Mouse (Mus musculus) heart, embryonic 12.5 days (tissue): ENCODE data around the gene Acvr2b. TPM values are rescaled to one million over a fixed set of nuclear protein-coding genes. Genes with fewer than 3 reads are reported as not detected.

ENCODE experiments used
- ATAC-seq: fragments of 200-750 bp; cut with Nextera tagmentation; 2 replicates; pipeline ENCODE4 v1.8.0; 2017; ENCODE audit warnings: moderate TSS enrichment, moderate library complexity; ENCODE audit not compliant: insufficient number of reproducible peaks, low FRiP score
- H3K27ac ChIP-seq: fragments of 300-500 bp; sonication (generic); 2 replicates; pipeline ENCODE4 v1.5.1; 2016; ENCODE audit warnings: mild to moderate bottlenecking, moderate library complexity; ENCODE audit not compliant: poor library complexity, severe bottlenecking
- H3K27me3 ChIP-seq: fragments of 300-500 bp; sonication (generic); replicated peaks from 2 replicates; pipeline ENCODE4 v1.6.1; 2016; ENCODE audit warnings: mild to moderate bottlenecking, moderate library complexity
- H3K36me3 ChIP-seq: fragments of 300-500 bp; sonication (generic); 2 replicates; pipeline ENCODE4 v1.6.1; 2016; ENCODE audit warnings: mild to moderate bottlenecking, moderate library complexity
- H3K4me1 ChIP-seq: fragments of 300-500 bp; sonication (generic); replicated peaks from 2 replicates; pipeline ENCODE4 v1.6.1; 2016; ENCODE audit warnings: mild to moderate bottlenecking
- H3K4me2 ChIP-seq: fragments of 300-500 bp; sonication (generic); 2 replicates; pipeline ENCODE4 v1.6.1; 2016; ENCODE audit warnings: mild to moderate bottlenecking, moderate library complexity
- H3K4me3 ChIP-seq: fragments of 300-500 bp; sonication (generic); 2 replicates; pipeline ENCODE4 v1.5.1; 2016; ENCODE audit warnings: mild to moderate bottlenecking
- H3K9ac ChIP-seq: fragments of 300-500 bp; sonication (generic); 2 replicates; pipeline ENCODE4 v1.6.1; 2016; ENCODE audit warnings: mild to moderate bottlenecking, moderate library complexity
- H3K9me3 ChIP-seq: fragments of 300-500 bp; sonication (generic); replicated peaks from 2 replicates; pipeline ENCODE4 v1.6.1; 2016; ENCODE audit warnings: mild to moderate bottlenecking, moderate library complexity
- WGBS: fragments of 180-500 bp; shearing (Covaris S2); methylation state at CpG from one replicate; pipeline ENCODE4 v1.1.7; 2016; 5-methylcytosine and 5-hydroxymethylcytosine counted together
- polyA plus RNA-seq: library from polyadenylated mRNA; unstranded; fragments of >200 nt; fragmentation: Nextera tagmentation; extraction: Ambion mirVana; gene quantifications from 2 replicates; pipeline ENCODE4 v1.2.1, GENCODE M21; 2016

The Acvr2b gene
- polyA plus RNA-seq, 1 experiment from 2014 or later = 28.9 TPM

DNA sequence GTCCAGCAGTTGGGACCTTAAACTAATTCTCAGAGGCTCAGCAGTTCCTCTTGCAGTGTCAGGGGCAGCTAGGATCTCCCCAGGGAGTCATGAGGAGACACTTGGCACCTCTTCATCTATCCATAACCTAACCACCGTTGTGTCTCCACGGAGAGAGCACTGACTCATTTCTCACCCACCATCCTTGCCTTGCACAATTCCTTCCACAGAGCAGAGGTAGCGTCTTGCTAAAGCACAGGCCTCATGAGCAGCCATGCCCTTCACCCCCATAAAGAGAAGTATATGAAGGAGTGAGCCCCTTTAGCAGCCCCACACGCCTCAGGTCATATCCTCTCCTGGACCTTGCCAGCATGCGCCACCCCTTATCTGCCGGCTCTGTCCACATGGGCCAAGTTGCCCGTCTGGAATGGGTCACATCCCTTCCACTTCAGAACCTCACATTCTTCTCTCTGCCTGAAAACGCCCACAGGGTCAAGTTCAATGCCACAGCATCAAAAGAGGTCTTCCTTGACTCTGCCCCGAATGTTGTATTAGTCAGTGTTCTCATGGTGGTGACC is 71.8 kb downstream of the Acvr2b start:
- Histone ChIP-seq H3K4me2 (no peak overlapping the region), H3K9ac (no peak overlapping the region), H3K9me3 (no peaks in the 10 kb centered on the region), H3K4me1 (peaks cover 80% of the 10 kb centered on the region), H3K27me3 (peaks cover 8% of the 10 kb centered on the region; the same call in 1 of the 2 replicates), H3K27ac (no peak overlapping the region), H3K36me3 (no peaks in the 10 kb centered on the region), H3K4me3 (no peak overlapping the region)
- WGBS = 68% methylated on average over 9 of the region's 9 CpGs
- no peak for ATAC-seq

DNA sequence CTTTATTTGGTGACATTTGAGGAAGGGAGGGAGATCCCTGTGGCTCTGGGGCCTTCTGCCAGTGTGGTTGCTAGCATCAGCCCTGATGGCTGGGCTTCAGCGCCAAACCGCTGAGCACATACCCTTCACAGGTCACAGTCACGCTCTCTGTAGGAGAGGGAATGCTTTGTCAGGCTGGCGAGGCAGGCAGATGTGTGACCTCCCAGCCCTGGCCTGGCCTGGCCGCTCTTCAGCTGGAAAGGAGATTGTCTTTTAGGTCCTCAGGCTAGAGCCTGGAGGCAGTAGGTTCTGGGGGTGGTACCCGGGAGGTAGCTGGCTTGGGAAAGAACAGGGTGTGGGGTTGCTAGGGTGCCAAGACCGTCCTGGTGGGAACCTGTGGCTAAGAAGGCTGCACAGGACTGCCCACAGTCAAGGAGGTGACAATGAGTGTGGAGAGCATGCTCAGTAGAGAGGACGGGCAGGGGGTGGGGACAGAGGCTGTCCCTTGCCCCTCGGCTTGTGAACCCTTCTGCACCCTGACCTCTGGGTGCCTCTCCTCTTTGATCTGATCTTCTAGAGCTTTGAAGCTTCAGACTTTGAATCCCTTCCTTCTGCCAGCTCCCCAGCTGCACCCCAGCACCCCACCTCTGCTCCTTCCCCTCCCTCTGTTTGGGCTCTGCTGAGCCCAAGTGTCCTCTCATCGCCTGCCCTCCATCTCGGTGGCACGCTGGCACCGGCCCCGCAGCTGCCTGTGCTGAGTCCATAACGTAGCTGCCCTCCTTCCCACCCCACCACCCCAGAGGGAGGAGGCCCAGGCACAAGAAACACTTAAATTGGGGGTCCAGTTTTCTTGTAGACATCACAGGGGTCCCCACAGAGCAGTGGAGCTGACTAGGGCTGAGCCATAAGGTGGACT is 73.0 kb downstream of the Acvr2b start:
- H3K27me3 ChIP-seq = peaks cover 8% of the 10 kb centered on the region; the same call in 1 of the 2 replicates
- no peaks in the 10 kb centered on the region for H3K9me3 ChIP-seq
- H3K4me3 ChIP-seq = no peak overlapping the region
- 52% methylated on average over 15 of the region's 15 CpGs for WGBS
- no peaks in the 10 kb centered on the region for H3K36me3 ChIP-seq
- ATAC-seq = no peak
- no peak overlapping the region for H3K4me2 ChIP-seq
- no peak overlapping the region for H3K27ac ChIP-seq
- peaks cover 80% of the 10 kb centered on the region for H3K4me1 ChIP-seq
- H3K9ac ChIP-seq = peak overlapping the region; percentile 4; the same call in 1 of the 2 replicates

DNA sequence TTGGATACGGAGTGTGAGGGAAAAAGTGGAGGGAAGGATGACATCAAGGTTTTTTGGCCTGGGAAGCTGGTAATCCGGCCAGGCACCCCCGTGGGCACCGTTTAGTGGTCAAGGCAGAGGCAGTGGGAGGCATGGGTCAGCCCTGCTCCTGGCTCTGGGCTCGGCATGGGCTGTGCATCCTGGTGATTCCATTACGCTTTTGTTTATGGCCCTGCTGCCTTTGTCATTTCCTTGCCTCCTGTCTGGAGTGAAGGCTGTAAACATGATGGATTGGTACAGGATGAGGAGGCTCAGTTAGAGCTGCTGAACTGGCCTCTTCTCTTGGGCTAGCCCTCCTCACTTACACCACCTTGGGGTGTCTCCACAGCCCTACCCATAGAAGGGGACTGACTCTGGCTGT is 75.8 kb downstream of the Acvr2b start:
- Histone ChIP-seq H3K4me3 (no peak overlapping the region), H3K36me3 (no peaks in the 10 kb centered on the region), H3K27ac (no peak overlapping the region), H3K27me3 (peaks cover 8% of the 10 kb centered on the region; the same call in 1 of the 2 replicates), H3K9me3 (no peaks in the 10 kb centered on the region), H3K4me2 (no peak overlapping the region), H3K9ac (no peak overlapping the region), H3K4me1 (peaks cover 56% of the 10 kb centered on the region)
- 45% methylated on average over 6 of the region's 6 CpGs for WGBS
- ATAC-seq = no peak

DNA sequence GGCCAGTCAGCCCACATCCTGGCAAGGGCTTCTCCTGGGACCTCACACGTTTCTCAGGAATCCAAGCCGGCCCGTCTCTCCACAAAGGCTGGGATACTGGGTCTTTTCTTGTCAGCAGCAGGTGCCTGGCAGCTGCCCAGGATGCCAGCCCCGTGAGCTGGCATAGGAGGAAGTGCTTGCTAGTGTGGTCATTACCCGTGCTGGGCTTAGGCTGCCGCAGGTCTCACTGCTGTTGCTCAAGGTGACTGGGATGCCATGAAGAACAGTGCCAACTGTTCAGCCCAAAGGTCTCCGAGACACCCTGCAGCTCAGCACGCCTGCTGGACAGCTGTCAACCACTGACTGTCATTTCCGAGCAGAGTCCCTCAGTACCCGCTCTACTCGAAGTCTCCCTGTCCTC is 76.4 kb downstream of the Acvr2b start:
- H3K4me3 ChIP-seq = no peak overlapping the region
- peaks cover 8% of the 10 kb centered on the region; the same call in 1 of the 2 replicates for H3K27me3 ChIP-seq
- 77% methylated on average over 11 of the region's 11 CpGs for WGBS
- no peaks in the 10 kb centered on the region for H3K9me3 ChIP-seq
- no peak overlapping the region for H3K27ac ChIP-seq
- H3K9ac ChIP-seq = no peak overlapping the region
- H3K4me1 ChIP-seq = peaks cover 50% of the 10 kb centered on the region
- no peaks in the 10 kb centered on the region for H3K36me3 ChIP-seq
- ATAC-seq = no peak
- H3K4me2 ChIP-seq = no peak overlapping the region

DNA sequence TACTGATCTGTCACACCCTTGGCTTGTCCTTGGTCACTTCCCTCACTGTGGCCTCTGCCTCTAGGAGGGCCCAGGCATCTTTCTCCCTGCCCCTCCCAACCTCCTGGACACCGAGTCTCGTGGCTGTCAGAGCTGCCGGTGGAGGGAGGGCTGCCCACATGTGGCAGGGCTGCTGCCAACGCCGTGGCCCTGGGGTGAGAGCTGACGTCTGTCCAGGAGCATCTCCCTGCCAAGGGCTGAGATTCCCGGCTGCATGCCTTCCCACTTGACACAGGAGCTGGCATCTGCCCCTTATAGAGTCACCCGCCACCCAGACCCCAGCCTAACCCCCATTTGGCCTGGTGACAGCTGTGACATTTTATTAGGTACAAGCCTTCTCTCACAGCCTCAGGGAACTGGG is 77.4 kb downstream of the Acvr2b start:
- H3K9ac ChIP-seq = peak overlapping the region; percentile 7; the same call in 1 of the 2 replicates
- no peak overlapping the region for H3K4me3 ChIP-seq
- H3K27me3 ChIP-seq = peaks cover 8% of the 10 kb centered on the region; the same call in 1 of the 2 replicates
- no peaks in the 10 kb centered on the region for H3K36me3 ChIP-seq
- no peak overlapping the region for H3K4me2 ChIP-seq
- H3K27ac ChIP-seq = 0 out of 2 replicates have a peak overlapping the region, but pooled peaks have one; percentile 24
- peaks cover 40% of the 10 kb centered on the region for H3K4me1 ChIP-seq
- ATAC-seq = no peak
- no peaks in the 10 kb centered on the region for H3K9me3 ChIP-seq
- WGBS = 38% methylated on average over 8 of the region's 8 CpGs

DNA sequence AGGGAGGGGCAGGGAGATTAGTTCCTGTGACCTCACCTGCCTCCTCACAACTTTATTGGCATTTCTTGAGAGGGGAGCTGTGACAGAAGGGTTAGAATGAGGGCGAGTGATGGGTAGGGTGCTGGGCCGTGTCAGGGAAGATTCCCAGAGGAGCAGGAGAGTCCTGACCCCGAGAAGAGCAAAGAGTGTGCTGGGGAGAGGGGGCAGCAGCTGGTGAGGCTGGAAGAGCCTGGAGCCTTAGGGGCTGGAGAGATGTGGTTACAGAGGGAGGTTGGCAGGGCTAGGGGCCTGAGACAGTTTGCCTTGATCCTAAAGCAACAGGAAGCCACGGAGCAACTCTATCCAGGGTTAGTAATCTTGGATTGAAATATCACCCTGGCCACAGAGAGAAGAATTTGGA is 79.7 kb downstream of the Acvr2b start:
- no peaks in the 10 kb centered on the region for H3K9me3 ChIP-seq
- ATAC-seq = no peak
- peaks cover 6% of the 10 kb centered on the region; the same call in 1 of the 2 replicates for H3K27me3 ChIP-seq
- no peak overlapping the region for H3K9ac ChIP-seq
- H3K36me3 ChIP-seq = peaks cover 15% of the 10 kb centered on the region; the same call in 1 of the 2 replicates
- no peak overlapping the region for H3K27ac ChIP-seq
- no peak overlapping the region for H3K4me3 ChIP-seq
- H3K4me1 ChIP-seq = peaks cover 25% of the 10 kb centered on the region
- WGBS = 87% methylated on average over 4 of the region's 4 CpGs
- H3K4me2 ChIP-seq = no peak overlapping the region

DNA sequence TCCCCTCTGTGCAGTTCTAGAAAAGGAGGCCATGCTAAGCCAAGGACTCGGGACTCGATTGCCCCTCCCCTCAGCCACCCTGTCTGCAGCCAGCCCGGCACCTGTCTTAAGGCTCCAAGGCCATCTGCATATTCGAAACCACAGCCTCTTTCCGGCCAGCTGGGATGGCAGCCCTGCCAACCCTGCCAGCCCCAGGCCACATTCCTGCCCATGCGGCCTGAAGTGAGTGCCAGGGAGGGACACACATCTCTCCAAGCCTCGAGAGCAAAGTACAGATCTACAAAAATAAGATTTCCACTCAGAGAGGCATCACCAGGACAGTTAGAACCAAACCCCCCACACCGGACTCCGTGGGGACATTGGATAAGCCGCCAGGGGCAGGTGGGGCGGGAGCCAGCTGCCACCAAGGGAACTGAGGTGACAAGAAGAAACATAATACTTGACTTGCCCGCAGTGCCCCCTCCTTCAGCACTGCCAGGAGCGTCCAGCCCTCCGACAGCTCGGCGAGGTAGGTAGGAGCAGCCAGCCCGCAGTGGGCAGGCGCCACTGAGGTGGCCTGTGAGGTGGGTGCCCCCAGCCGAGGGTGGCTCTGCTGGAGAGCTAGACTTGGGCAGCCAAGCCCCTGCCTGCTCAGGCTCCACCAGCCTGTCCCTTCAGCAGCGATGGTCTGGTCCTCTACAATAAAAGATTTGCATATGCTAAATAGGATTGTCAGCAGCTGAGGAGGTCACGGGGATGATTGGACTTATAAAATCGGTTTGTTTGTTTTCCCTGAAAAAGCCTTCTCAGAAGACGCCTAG is 81.8 kb downstream of the Acvr2b start:
- ATAC-seq = no peak
- H3K4me2 ChIP-seq = no peak overlapping the region
- H3K4me1 ChIP-seq = peaks cover 13% of the 10 kb centered on the region
- no peaks in the 10 kb centered on the region for H3K9me3 ChIP-seq
- no peaks in the 10 kb centered on the region for H3K27me3 ChIP-seq
- H3K9ac ChIP-seq = no peak overlapping the region
- WGBS = 58% methylated on average over 23 of the region's 23 CpGs
- H3K4me3 ChIP-seq = no peak overlapping the region
- peaks cover 16% of the 10 kb centered on the region; the same call in 1 of the 2 replicates for H3K36me3 ChIP-seq
- no peak overlapping the region for H3K27ac ChIP-seq

DNA sequence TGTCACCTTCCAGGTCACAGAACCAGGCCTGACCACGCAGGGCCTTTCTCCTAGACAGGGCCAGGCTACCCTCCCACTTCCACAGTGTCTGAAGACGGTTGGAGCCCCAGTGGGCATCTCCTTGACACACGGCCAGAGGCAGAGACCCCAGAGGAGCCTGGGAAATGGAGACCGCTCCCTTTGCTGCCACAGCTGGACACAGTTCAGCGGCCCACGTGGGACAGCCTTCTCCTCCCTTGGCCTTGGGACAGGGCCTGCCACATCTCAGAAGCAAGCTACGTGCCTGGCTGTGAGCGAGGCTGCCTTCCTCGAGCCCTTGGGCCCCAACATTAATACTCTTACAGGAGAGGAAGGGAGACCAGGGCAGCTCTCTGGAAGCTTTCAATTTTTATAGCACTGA is 82.5 kb downstream of the Acvr2b start:
- peaks cover 21% of the 10 kb centered on the region for H3K36me3 ChIP-seq
- no peak overlapping the region for H3K4me3 ChIP-seq
- no peak overlapping the region for H3K9ac ChIP-seq
- no peak overlapping the region for H3K27ac ChIP-seq
- 63% methylated on average over 9 of the region's 9 CpGs for WGBS
- H3K4me1 ChIP-seq = peaks cover 6% of the 10 kb centered on the region
- H3K4me2 ChIP-seq = no peak overlapping the region
- no peak for ATAC-seq
- H3K27me3 ChIP-seq = no peaks in the 10 kb centered on the region
- H3K9me3 ChIP-seq = no peaks in the 10 kb centered on the region

Other genes starting within 250 kb of the Acvr2b start
- gene Acaa1b, start 245.0 kb upstream of the Acvr2b start, polyA plus RNA-seq = 0.35 and 0.78 TPM in 2 replicates
- gene Gm47289, start 243.0 kb upstream of the Acvr2b start, polyA plus RNA-seq = not detected in 2 replicates
- gene Slc22a13, start 193.0 kb upstream of the Acvr2b start, polyA plus RNA-seq = not detected in 2 replicates
- 13.5 and 14.9 TPM in 2 replicates for gene Oxsr1, start 79.7 kb upstream of the Acvr2b start, polyA plus RNA-seq
- 82.6 and 85.6 TPM in 2 replicates for gene Acaa1a, start 62.4 kb upstream of the Acvr2b start, polyA plus RNA-seq
- gene Myd88, start 60.7 kb upstream of the Acvr2b start, polyA plus RNA-seq = 10.8 and 12.7 TPM in 2 replicates
- gene Xylb, start 44.7 kb upstream of the Acvr2b start, polyA plus RNA-seq = 1.6 and 2.4 TPM in 2 replicates
- gene Slc22a14, start 36.6 kb upstream of the Acvr2b start, polyA plus RNA-seq = 0.13 TPM in 1 of 2 replicates, not detected in the other
- gene Exog, start 42.8 kb downstream of the Acvr2b start, polyA plus RNA-seq = 15.4 and 15.5 TPM in 2 replicates
- 15.9 and 18.9 TPM in 2 replicates for gene Scn5a, start 176.9 kb downstream of the Acvr2b start, polyA plus RNA-seq